8 mouse cellular contexts compared by ENCODE assay signal in genomic region chr12:33235771-33236323, GRCm38 (mm10).
DNase-seq lines count a peak whose midpoint lies in the region; TF ChIP-seq lines count a peak whose summit lies in the region.

No protein-coding gene starts in this region.

- intact Hi-C loops in left cerebral cortex, postnatal 4 days (cut with DNase I) = no loop called here
- intact Hi-C loops in left cerebral cortex, adult 2 months (cut with DNase I) = no loop called here

- peak; percentile 40 for DNase-seq in left cerebral cortex, postnatal 4 days
- DNase-seq in left cerebral cortex, adult 2 months (ENCODE audit: extremely low spot score in 1 of 2, low spot score in 2 of 2) = no peak
- DNase-seq in adrenal gland, postnatal 25 days = peak; percentile 67
- DNase-seq in gastrocnemius, postnatal 4 days (ENCODE audit: low spot score in 2 of 2) = peak; percentile 24 to 55
- DNase-seq in lung, postnatal 36 days = peak; percentile 63
- DNase-seq in spleen, adult 12 weeks (ENCODE audit: low spot score) = no peak
- no peak for DNase-seq in left cerebral cortex, adult 9 months (ENCODE audit: low spot score in 2 of 2)
- DNase-seq in layer of hippocampus, adult 8-10 months (ENCODE audit: low spot score in 2 of 2) = no peak

- no peak for TF ChIP-seq CTCF in left cerebral cortex, adult 2 months (IDR thresholded peaks at IDR 0.05)

- H3K27ac ChIP-seq in left cerebral cortex, adult 2 months = no peak overlapping the region

- no peak overlapping the region for H3K4me3 ChIP-seq in left cerebral cortex, adult 2 months

Comparison
In these comparisons a context has a peak if more than half of its experiments do, and no peak if none do; other contexts are left out.
1. DNase-seq: peak in left cerebral cortex, postnatal 4 days (single experiment), adrenal gland, postnatal 25 days (single experiment), gastrocnemius, postnatal 4 days (2 of 2) and lung, postnatal 36 days (single experiment); none in left cerebral cortex, adult 2 months (0 of 2), spleen, adult 12 weeks (single experiment), left cerebral cortex, adult 9 months (0 of 2) and layer of hippocampus, adult 8-10 months (0 of 2).